Mouse (Mus musculus): ENCODE measurements around the gene Map4k1. TPM values are rescaled to one million over a fixed set of nuclear protein-coding genes. Genes with fewer than 3 reads are reported as not detected.

Map4k1 gene
- polyA plus RNA-seq, 1 experiment = 270 TPM

DNA sequence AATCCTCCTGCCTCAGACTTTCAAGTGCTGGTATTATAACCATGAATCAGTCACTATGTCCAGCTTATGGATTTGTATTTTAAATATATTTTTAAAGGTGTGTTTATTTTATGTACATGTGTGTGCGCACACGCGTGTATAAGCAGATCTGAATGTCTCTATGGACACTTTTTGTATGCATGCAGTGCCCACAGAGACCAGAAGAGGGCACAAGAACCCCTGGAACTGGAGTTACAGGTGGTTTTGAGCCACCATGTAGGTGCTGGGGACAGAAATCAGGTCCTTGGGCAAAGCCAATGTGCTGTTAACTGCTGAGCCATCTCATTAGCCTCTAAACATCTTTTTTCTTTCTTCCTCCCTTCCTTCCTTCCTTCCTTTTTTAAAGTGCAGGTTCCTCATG, 66.2 kb downstream of the Map4k1 start:
- Histone ChIP-seq H3K4me1 (peaks cover 22% of the 10 kb centered on the region), H3K9me3 (peaks cover 19% of the 10 kb centered on the region), H3K36me3 (replicated peaks; ENCODE audit: low read length) (no peaks in the 10 kb centered on the region), H3K4me3 (replicated peaks) (no peak overlapping the region), H3K27me3 (replicated peaks) (peaks cover 34% of the 10 kb centered on the region)
- no peak for TF ChIP-seq FLI1 (IDR thresholded peaks at IDR 0.05; ENCODE audit: low read length)
- no peak for TF ChIP-seq GATA1 (IDR thresholded peaks at IDR 0.05; ENCODE audit: borderline replicate concordance, low read length)

DNA sequence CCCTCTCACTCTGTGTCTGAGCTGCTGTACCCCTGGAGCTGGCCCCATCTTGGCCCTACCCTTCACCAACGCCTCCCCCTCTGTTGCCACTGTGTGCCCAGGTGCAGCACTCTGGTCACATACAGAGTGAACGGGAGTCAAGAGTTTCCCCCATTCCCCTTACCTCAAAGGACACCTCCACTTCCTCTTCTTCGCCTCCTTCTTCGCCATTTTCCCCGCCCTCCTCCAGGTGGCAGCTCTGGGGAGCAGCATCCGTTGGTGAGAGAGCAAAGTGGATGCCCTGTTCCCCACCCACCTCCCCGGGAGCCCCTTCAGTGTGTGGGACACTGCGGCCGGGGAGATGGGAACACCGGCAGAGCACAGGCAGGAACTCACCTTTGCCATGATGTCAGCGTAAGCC, 66.8 kb downstream of the Map4k1 start:
- peaks cover 40% of the 10 kb centered on the region for H3K27me3 ChIP-seq (replicated peaks)
- H3K4me3 ChIP-seq (replicated peaks) = no peak overlapping the region
- H3K9me3 ChIP-seq = peaks cover 19% of the 10 kb centered on the region
- no peak for TF ChIP-seq GATA1 (IDR thresholded peaks at IDR 0.05; ENCODE audit: borderline replicate concordance, low read length)
- no peak for TF ChIP-seq FLI1 (IDR thresholded peaks at IDR 0.05; ENCODE audit: low read length)
- peaks cover 21% of the 10 kb centered on the region for H3K4me1 ChIP-seq
- no peaks in the 10 kb centered on the region for H3K36me3 ChIP-seq (replicated peaks; ENCODE audit: low read length)

DNA sequence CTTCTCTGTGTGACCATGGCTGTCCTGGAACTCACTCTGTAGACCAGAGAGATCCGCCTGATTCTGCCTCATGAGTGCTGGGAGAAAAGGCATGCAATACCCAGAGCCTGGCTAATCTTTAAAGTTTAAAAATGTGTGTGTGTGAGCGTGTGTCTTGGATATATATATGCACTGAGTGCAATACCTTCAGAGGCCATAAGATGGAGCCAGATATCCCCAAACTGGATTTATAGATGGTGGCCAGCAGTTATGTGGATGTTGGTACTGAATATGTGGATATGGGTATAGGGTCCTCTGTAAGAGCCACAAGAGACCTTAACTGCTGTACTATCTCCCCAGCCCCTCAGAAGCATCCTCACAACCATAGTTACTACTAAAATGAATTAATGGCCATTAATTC, 68.9 kb downstream of the Map4k1 start:
- Histone ChIP-seq H3K9me3 (peaks cover 19% of the 10 kb centered on the region), H3K36me3 (replicated peaks; ENCODE audit: low read length) (no peaks in the 10 kb centered on the region), H3K4me3 (replicated peaks) (no peak overlapping the region), H3K4me1 (peaks cover 13% of the 10 kb centered on the region), H3K27me3 (replicated peaks) (peaks cover 55% of the 10 kb centered on the region)
- TF ChIP-seq FLI1 (IDR thresholded peaks at IDR 0.05; ENCODE audit: low read length) (no peak), GATA1 (IDR thresholded peaks at IDR 0.05; ENCODE audit: borderline replicate concordance, low read length) (no peak)

DNA sequence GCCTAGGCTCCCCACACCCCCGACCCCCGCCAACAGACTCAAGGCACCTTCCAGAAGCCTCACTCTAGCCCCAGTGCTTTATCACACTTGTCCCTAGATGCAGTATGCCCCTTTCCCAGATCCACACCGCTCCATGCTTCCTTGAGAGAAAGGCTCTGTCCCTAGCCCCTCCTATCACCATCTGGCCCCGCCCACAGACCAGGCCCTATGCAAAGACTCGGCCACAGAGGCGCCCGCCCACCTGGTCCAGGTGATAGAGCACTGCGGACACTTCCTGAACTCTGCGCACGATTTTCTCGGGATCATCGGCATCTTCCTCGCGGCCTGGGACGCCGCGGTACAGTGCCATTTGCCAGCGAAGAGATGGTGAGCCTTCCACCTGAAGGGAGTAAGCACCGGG, 71.0 kb downstream of the Map4k1 start:
- no peak for TF ChIP-seq GATA1 (IDR thresholded peaks at IDR 0.05; ENCODE audit: borderline replicate concordance, low read length)
- TF ChIP-seq FLI1 (IDR thresholded peaks at IDR 0.05; ENCODE audit: low read length) = no peak
- Histone ChIP-seq H3K36me3 (replicated peaks; ENCODE audit: low read length) (no peaks in the 10 kb centered on the region), H3K4me3 (replicated peaks) (no peak overlapping the region), H3K27me3 (replicated peaks) (peaks cover 72% of the 10 kb centered on the region), H3K9me3 (peaks cover 19% of the 10 kb centered on the region), H3K4me1 (peaks cover 8% of the 10 kb centered on the region; the same call in 1 of the 2 replicates)

Other genes with a start within 250 kb of the Map4k1 start
- 283 and 464 TPM in 2 replicates for gene Mrps12, start 240.2 kb upstream of the Map4k1 start, polyA plus RNA-seq (2012; ENCODE audit: insufficient read depth, low replicate concordance)
- 16.1 and 18.5 TPM in 2 replicates for gene Sars2, start 240.1 kb upstream of the Map4k1 start, polyA plus RNA-seq (2012; ENCODE audit: insufficient read depth, low replicate concordance)
- gene Ccer2, start 225.9 kb upstream of the Map4k1 start, polyA plus RNA-seq (2012; ENCODE audit: insufficient read depth, low replicate concordance) = not detected in 2 replicates
- 230 and 254 TPM in 2 replicates for gene Sirt2, start 215.3 kb upstream of the Map4k1 start, polyA plus RNA-seq (2012; ENCODE audit: insufficient read depth, low replicate concordance)
- 239 and 363 TPM in 2 replicates for gene Nfkbib, start 214.5 kb upstream of the Map4k1 start, polyA plus RNA-seq (2012; ENCODE audit: insufficient read depth, low replicate concordance)
- 30.8 and 66.7 TPM in 2 replicates for gene Rinl, start 193.1 kb upstream of the Map4k1 start, polyA plus RNA-seq (2012; ENCODE audit: insufficient read depth, low replicate concordance)
- 226 and 241 TPM in 2 replicates for gene Hnrnpl, start 173.5 kb upstream of the Map4k1 start, polyA plus RNA-seq (2012; ENCODE audit: insufficient read depth, low replicate concordance)
- 12.0 and 64.8 TPM in 2 replicates for gene Ech1, start 156.8 kb upstream of the Map4k1 start, polyA plus RNA-seq (2012; ENCODE audit: insufficient read depth, low replicate concordance)
- gene Lgals4, start 148.2 kb upstream of the Map4k1 start, polyA plus RNA-seq (2012; ENCODE audit: insufficient read depth, low replicate concordance) = 1.3 TPM in 1 of 2 replicates, not detected in the other
- not detected in 2 replicates for gene Lgals7, start 118.2 kb upstream of the Map4k1 start, polyA plus RNA-seq (2012; ENCODE audit: insufficient read depth, low replicate concordance)
- 0.08 TPM in 1 of 2 replicates, not detected in the other for gene Capn12, start 100.6 kb upstream of the Map4k1 start, polyA plus RNA-seq (2012; ENCODE audit: insufficient read depth, low replicate concordance)
- 517 and 590 TPM in 2 replicates for gene Actn4, start 19.7 kb upstream of the Map4k1 start, polyA plus RNA-seq (2012; ENCODE audit: insufficient read depth, low replicate concordance)
- gene Eif3k, start 186 bp upstream of the Map4k1 start, polyA plus RNA-seq (2012; ENCODE audit: insufficient read depth, low replicate concordance) = 143 and 185 TPM in 2 replicates
- 0.12 TPM in 1 of 2 replicates, not detected in the other for gene Ryr1, start 143.1 kb downstream of the Map4k1 start, polyA plus RNA-seq (2012; ENCODE audit: insufficient read depth, low replicate concordance)
- 1.9 and 7.5 TPM in 2 replicates for gene Rasgrp4, start 152.8 kb downstream of the Map4k1 start, polyA plus RNA-seq (2012; ENCODE audit: insufficient read depth, low replicate concordance)
- gene Fam98c, start 174.2 kb downstream of the Map4k1 start, polyA plus RNA-seq (2012; ENCODE audit: insufficient read depth, low replicate concordance) = 75.5 and 135 TPM in 2 replicates
- 16.0 and 26.1 TPM in 2 replicates for gene Ggn, start 188.2 kb downstream of the Map4k1 start, polyA plus RNA-seq (2012; ENCODE audit: insufficient read depth, low replicate concordance)
- gene Spred3, start 188.4 kb downstream of the Map4k1 start, polyA plus RNA-seq (2012; ENCODE audit: insufficient read depth, low replicate concordance) = 5.9 and 7.0 TPM in 2 replicates
- gene Psmd8, start 198.7 kb downstream of the Map4k1 start, polyA plus RNA-seq (2012; ENCODE audit: insufficient read depth, low replicate concordance) = 131 and 177 TPM in 2 replicates
- gene Catsperg1, start 232.0 kb downstream of the Map4k1 start, polyA plus RNA-seq (2012; ENCODE audit: insufficient read depth, low replicate concordance) = 0.19 and 0.61 TPM in 2 replicates

Measured in megakaryocyte, embryonic 14.5 days (primary cell).